Mouse (Mus musculus): ENCODE results near the gene Adgre5.

Gene Adgre5

DNA sequence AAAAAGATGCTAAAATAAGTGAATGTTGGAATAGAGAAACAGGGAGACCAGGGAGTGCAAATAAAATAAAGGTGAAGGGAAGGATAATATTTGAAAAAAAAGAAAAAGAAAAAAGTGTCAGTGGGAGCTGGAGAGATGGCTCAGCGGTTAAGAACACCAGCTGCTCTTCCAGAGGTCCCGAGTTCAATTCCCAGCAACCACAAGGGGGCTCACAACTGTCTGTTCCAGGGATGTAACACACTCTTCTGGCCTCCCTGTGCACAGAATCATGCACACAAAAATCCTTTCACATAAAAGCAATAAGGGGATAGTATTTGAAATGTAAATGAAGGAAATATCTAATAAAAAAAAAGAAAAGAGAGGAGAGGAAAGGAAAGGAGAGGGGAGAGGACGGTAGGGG is 13.0 kb upstream of the Adgre5 start:
- DNase-seq (ENCODE audit: low spot score in 2 of 2): no peak

DNA sequence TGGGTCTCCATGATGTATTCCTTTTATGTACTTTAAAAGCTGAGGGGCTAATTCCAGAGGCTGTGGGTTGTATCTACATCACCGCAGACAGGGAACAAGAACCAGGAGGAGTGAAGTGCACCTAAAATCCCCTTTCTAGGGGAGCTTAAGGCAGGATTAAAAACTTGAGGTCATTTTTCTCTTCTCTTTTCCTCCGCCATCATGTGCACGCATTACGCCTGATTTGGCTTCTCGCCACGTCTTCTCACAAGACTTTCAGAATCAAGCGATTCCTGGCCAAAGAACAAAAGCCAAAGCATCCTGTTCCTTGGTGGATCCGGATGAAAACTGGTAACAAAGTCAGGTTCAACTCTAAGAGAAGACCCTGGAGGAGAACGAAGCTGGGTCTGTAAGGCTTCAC is 8.1 kb upstream of the Adgre5 start:
- DNase-seq (ENCODE audit: low spot score in 2 of 2): no peak

DNA sequence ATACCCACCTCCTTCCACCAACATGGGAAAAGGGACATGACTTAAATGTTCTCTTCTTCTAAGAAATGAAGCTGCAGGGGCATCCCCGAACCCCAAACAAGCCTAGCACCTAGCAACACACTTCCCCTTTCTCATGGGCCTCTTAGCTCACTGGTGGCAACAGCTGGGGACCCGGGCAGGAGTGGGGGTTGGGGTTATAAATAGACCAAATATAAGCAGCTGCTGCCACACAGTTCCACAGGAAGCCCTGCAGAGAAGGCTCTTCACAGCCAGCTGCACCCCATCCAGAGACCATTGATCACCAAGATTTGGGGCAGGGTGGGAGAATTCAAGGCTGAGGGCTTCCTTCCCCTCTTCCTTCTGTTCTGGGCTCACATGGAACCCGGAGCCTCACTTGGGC is 7.6 kb upstream of the Adgre5 start:
- DNase-seq (ENCODE audit: low spot score in 2 of 2): peak; percentile 72 to 81

DNA sequence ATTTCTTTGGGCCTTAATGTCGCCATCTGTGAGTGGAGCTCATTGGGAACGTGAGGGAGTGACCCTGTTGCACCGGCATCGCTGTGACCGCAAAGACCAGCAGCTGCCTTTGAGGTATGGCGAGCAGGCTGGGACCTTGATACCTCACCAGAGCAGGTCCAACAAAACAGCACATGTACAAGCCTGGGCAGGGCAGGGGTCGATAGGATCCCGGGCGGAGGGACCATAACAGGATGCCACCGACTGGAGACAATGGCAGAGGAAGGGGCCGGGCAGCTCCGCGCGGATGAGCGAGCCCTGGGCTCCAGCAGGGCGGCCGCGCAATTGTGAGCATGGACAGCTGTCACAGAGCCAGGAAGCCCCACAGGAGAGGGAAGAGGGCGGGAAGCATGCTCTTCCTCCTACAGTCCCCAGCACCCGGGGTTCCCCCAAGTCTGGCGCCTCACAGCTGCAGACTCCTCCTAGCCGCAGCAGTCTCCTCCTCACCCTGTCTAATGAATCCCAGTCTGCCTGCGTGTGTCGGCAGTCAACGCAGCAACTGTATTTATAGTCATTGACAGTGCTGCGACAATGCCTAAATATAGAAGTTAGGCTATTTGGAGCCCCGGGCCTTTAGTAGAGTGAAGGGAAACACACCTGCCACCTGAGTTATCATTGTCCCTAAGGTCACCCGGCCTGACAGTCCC is 6.7 kb upstream of the Adgre5 start:
- peak; percentile 56 to 77 for DNase-seq (ENCODE audit: low spot score in 2 of 2)

DNA sequence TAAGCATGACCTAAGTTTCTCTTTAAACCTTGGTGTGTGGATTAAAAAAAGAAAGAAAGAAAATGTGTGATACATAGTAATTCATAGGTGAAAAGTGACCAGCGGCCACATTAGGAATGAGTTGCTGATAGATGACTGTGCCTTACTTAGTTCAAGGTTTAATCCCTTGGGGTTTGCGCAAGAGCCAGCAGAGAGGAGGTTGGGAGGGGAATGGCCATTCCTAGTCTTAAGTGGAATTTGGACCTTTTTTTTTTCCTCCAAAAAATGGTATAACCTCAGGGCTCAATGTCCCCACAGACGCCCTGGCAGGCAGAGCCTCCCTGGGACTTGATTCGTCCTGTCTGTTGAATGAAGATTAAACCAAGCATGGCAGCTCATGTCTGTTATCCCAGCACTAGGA is 2.9 kb upstream of the Adgre5 start:
- DNase-seq (ENCODE audit: low spot score in 2 of 2): no peak

DNA sequence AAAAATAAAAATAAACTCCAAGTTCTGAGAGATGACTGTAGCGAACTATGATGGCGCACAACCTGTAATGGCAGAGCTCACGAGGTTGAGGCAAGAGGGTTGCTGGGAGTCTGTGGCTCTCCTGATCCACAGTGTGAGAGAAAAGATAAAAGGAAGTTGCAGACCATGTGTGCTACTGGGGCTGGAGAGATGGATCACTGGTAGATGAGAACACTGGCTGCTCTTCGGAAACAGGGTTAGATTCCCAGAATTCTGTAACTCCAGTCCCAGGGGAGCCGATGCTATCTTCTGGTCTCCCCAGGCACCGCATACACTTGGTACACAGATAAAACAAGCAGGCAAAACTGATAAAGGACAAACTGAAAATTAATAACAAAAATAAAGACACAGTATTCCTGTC is 1.8 kb upstream of the Adgre5 start:
- no peak for DNase-seq (ENCODE audit: low spot score in 2 of 2)

DNA sequence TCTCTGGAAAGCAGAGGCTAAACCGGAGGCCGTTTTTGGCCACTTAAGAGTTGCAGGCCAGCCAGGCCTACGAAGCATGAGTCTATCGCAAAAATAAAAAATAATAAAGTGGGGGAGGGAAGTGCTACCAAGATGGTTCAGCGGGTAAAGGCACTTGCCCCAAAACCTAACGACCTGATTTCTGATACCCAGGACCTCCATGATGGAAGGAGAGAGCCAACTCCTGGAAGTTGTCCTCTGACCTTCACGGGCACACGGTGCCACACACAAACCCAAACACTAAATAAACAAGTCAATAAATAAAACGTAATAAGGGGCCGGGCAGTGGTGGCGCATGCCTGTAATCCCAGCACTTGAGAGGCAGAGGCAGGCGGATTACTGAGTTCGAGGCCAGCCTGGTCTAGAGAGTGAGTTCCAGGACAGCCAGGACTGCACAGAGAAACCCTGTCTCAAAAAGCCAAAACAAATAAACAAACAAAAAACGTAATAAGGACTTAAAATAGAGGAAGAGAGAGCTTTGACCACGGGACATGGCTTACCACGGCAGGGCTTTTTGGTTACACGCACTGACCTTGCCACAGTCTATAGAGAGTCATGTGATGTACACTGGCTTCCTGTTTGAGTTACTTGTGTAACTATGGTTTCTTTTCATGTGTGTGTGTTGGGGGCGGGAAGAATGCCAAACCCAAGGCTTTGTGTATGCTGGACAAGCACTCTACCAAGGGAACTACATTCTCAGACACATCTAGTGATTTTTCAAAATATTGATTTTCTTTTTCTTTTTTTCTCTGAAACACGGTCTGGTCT is 926 bp upstream of the Adgre5 start:
- peak in 1 of 2 experiments; percentile 35 for DNase-seq (ENCODE audit: low spot score in 2 of 2)

DNA sequence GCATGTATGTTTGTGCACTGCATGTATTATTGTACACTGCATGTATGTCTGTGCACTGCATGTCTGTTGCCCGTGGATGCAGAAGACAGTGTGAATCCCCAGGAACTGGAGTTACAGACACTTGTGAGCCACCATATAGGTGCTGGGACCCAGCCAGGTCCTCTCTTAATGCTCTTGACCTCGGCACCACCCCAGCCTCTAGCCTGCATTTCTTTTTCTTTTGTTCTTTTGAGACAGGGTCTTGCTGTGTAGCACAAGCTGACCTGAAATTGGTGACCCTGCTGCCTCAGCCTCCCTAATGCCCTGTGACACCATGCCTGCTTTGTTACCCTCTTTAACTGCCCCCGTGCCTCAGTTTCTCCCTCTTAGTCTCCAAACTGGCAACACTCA is 545 bp downstream of the Adgre5 start:
- no peak for DNase-seq (ENCODE audit: low spot score in 2 of 2)

DNA sequence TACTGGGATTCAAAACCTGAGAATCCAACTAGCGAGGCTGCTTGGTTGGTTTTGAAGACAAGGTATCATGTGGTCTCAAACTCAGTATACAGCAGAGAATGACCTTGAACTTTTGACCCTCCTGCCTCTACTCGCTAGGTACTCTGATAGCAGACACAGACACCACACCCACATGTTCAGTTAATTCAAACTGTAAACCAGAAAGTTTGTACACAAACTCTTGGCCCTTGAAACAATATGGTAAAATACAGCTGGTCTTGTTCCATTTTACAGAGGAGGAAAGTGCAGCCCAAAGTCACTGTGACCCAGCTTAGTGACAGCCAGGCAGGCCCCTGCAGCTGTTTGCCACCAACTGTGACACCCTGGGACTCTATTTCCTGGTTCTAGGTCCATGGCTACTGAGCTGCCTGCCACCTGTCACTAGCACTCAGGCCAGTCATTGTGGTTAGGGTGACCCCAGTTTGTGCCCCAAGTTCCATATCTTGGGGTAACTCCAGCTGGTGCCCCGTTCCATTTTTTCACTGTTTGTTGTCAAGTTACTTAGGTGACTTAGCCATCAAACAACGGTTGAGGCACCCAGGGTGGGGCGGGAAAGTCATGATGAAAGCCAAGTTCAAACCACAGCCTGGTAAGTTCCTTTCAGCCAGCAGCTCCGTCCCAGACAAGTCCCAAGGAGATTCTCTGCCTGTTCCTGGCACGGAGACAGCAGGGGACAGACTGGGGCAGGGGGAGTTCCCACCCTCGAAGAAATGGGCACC is 1.2 kb downstream of the Adgre5 start:
- DNase-seq (ENCODE audit: low spot score in 2 of 2): peak; percentile 56 to 77

DNA sequence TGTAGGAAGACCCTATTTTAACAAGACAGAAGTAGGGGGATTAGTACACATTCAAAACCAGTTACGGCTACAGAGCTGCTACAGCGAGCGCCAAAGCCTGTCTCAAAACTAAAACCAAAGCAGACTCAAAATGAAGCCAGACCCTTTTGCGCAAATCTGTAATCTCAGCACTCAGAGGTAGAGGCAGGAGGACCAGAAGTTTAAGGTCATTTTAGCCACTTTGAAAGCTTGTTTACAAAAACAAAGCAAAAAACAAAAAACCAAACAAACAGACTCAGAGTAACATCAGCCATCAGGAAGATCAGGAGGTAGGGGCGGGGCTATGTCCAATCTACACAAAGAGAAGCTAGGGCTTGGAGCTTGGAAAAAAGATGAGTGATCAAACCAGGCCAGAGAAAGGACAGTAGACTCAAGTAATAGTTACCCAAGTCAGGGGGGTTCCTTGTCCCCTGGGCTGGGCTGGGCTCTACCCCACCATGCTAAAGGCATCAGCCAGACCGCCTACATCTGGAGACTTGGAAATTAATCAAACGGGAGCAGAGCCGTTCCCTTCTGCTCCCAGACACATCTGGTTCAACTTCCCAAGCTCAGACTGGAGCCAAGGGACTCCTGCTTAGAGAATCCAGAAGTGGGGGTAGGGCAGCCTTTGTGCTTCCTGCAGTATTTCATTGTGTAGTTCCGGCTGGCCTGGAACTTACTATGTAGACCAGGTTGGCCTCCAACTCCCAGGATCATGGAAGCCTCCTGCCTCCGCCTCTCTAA is 2.0 kb downstream of the Adgre5 start:
- peak in 1 of 2 experiments; percentile 59 for DNase-seq (ENCODE audit: low spot score in 2 of 2)

DNA sequence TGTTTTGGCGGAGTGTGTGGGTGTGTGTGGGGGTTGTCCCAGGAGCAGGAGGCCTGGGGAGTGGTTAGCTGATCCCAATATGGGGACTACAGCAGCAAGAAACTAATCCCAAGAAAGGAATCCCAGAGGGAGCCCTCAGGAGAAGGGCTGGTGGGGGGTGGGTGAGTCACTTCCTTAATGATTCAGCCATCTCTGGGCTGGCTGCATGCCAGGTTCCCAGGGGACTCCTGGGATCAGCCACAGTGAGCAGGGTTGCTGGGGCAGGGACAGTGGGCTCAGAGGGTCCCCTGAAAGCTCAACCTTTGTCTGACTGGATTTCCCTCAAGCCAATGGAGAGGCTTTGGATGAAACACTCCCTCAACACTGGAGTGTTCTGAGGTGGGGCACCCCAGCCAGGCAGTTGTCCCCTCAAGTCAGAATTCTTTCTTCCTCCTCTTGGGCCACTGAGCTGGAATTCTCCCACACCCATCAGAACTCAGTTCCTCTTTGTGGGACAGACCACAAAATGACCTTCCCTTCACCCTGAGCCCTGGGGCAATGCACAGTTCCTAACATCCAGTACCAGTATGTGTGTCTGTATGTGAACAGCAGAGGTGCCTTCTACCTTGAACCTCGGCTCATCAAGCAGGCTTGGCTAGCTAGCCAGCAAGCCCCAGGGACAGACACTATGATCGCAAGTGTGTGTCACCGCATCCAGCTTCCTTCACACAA is 3.1 kb downstream of the Adgre5 start:
- peak; percentile 42 to 68 for DNase-seq (ENCODE audit: low spot score in 2 of 2)

DNA sequence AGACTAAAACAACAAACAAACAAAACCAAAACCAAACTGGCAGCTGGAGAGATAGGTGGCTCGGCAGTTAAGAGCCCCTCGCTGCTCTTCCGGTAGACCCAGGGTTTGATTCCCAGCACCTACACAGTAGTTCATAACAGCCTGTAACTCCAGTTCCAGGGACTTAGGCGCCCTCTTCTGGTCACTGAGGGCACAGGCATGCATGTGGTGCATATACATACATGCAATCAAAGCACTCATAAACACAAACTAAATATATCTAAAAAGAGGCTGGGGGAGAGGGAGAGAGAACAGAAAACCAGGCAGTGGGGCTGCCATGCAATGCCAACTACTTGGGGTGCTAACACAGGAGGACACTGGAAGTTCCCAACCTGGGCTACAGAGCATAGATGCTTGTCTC is 3.8 kb downstream of the Adgre5 start:
- no peak for DNase-seq (ENCODE audit: low spot score in 2 of 2)

DNA sequence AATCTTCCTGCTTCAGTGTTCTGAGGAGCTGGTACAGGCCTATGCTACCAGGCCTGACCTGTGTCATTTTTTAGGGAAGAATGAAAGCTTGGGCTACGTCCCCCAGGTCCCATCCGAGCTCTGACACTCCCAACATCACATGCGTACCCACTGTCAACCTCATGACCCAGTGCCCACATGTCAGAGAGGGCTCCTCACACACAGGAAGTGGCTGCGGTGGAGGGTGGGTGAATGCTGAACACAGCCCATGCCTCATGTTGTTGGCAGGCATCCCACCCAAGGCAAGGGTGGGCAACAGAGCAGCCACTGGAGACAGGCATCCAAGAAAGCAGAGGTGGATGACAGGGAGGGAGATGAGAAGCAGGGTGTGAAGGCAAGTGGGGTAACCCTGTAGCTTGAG is 4.4 kb downstream of the Adgre5 start:
- no peak for DNase-seq (ENCODE audit: low spot score in 2 of 2)

DNA sequence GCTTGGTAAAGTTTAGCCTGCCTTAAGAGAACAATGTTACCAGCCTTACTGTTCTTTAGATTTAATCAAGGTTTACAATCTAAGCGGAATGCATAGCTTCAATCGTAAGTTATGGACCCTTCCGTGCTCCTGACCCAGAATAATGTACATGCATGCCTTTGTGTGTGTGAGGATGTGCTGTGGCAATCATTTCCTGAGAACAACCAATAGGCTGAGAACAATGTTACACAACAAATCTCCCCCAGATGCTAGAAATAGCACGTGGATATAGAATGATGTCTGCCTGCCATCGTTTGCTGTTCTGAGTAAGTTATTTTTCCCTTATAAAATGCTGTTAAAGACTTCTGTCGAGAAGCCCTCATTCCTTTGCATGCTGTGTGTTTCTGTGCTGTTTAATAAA is 8.2 kb downstream of the Adgre5 start:
- DNase-seq (ENCODE audit: low spot score in 2 of 2): no peak

DNA sequence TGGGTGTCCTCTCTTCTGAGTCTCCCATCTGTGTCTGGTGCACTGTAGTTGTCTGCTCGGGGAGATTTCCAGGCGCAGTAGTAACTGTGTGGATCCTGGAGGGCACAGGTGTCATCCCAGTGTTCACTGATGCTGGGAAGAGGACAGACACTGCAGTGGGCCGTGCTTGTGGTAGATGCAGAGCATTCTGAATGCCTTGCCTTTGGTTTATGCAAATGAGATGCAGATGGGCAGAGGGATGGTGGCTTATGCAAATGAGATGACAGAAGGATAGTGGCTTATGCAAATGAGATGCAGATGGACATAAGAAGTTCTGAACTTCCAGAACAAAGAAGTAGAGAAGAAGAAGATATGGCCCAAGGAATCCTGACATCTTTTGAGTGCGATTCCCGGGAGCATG is 9.2 kb downstream of the Adgre5 start:
- no peak for DNase-seq (ENCODE audit: low spot score in 2 of 2)

DNA sequence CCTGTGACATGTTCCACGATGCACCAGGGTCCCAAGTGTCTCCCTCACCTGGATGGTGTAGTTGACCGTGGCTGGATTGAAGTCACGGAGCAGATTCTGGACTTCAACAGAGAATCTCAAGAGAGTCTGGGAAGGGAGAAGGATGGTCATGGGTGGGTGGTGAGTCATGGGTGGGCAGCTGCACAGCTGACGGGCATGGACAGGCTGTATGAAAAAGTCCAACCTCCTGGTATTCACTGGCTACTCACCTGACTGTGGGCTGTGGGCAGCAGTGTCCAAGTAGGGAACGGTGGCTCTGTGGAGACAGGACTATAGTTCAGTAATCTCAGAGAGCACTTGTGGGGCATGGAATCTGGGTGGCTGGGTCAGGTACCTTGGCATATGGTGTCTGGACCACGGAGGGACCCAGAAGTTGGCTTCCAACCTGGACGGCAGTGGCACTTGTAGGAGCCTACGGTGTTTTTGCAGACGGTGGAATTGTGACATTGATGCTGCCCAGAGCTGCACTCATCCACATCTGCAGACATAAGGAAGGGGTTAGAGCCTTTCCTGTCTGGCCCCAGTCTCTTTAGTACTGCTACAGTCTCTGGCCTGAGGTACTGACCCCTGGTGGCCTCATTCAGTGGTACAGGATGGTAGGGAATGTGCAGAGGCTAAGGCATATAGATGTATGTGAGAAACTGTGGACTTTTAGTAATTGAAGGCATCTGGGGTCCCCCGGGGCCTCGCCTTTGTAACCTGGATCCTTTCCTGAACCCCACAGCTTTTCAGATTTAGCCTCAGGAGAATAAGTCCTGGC is 11.9 kb downstream of the Adgre5 start:
- DNase-seq (ENCODE audit: low spot score in 2 of 2): peak in 1 of 2 experiments; percentile 50

DNA sequence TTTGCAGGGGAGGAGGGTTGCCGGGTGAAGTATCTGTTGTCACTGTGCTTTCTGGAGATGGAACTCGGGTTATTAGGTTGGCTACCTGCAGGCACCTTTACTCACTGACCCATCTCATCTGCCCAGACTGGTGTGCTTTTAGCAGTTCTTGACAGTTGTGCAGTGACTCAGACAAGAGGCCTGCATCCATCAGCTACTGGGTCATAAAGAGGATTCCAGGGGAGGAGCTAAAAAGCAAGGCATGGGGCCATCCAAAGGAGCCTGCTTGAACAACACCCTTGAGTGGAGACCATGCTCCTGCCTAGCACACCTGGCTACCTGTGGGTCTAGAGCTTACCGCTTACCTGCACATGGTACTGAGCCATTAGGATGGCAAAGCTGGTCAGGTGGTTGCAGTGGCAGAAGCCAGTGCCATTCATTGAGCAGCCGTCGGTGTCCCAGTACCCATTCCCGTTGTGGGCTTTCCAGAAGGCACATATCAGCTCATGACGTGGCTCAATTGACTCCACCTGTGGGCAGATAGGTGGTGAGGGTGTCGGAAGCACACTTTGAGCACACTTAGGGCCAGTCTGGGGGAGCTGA is 15.5 kb downstream of the Adgre5 start:
- DNase-seq (ENCODE audit: low spot score in 2 of 2): no peak

DNA sequence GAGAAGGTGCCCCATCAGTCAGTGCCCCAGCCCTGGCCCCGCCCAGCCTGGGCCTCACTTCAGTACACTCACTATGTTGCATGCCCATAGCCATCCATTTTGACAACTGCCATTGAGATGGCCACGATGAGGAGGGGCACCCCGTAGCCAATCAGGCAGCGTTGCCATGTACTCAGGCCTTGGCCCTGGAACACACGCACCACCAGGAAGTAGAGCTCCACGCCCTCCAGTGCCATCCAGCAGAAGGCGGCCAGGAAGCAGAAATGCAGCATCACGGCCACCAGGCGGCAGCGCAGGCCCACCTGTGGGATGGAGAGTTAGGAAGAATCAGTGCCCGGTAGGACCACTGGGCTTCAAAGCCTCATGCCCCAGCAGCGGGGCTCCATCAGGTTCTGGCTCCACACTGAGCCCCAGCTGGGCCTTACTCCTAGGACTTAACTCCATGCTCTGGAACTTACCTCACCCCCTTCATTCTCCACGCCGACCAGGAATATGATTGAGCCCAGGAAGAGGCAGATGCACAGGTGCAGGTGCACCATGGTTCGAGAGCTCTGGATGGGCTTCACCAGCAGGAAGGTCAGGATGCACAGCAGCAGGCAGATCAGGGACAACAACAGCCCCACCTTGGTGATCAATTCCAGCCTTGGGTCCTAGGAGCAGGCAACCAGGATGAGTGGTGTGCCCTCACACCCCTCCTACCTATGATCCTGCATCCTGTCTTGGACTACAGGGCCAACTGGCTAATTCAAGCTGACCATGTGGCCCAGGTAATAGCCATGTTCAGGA is 16.2 kb downstream of the Adgre5 start:
- DNase-seq (ENCODE audit: low spot score in 2 of 2): peak; percentile 80 to 90

DNA sequence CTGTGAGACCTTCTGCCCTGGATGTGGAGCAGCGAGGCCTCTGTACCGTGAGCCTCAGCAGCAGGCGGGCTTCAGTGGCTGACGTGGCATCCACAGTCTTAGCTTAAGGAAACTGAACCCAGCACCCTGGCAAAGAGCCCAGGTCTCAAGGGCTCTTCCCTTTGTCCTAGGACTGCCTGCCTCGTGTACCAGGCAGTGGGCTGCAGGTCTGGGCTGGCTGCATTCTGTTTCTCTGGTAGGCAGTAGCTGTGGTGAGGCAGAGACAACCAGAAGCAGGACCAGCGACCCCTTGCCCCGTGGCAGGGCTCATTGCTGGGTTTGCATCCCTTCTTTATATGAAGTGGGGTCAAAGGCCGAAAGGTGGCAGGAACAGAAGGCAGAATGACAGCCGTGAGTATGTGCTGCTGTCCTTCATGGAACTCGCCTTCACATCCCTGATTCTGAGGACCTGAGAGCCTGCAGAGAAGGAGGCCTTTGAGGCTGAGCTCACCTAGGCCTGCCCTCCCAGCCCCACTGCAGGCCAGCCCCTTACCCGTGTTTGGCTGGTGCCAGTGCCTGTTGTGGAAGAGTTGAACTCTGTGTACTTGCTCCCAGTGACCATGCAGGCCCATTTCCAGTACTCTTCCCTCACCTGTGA is 17.6 kb downstream of the Adgre5 start:
- DNase-seq (ENCODE audit: low spot score in 2 of 2): no peak
